Mouse (Mus musculus) embryonic stem cell, embryonic (primary cell): ENCODE data around the gene Mtap.

Experiments used
- CTCF ChIA-PET, 4 experiments: fragments of 300-600 bp in 2 of 4; fragments of 350-600 bp in 2 of 4; sonication (Branson Sonifier 250); formaldehyde crosslinking; loops; one replicate each; lab custom pipeline; 2022; ENCODE audit warnings: inconsistent platforms in 2 of 4; lab: Charles Lee
- POLR2A ChIA-PET, 4 experiments: fragments of 300-600 bp in 2 of 4; fragments of 350-600 bp in 2 of 4; sonication (Branson Sonifier 250); formaldehyde crosslinking; loops; one replicate each; lab custom pipeline; 2022; ENCODE audit warnings: antibody characterized with exemption in 4 of 4, inconsistent platforms in 1 of 4; lab: Charles Lee

Mtap gene

DNA sequence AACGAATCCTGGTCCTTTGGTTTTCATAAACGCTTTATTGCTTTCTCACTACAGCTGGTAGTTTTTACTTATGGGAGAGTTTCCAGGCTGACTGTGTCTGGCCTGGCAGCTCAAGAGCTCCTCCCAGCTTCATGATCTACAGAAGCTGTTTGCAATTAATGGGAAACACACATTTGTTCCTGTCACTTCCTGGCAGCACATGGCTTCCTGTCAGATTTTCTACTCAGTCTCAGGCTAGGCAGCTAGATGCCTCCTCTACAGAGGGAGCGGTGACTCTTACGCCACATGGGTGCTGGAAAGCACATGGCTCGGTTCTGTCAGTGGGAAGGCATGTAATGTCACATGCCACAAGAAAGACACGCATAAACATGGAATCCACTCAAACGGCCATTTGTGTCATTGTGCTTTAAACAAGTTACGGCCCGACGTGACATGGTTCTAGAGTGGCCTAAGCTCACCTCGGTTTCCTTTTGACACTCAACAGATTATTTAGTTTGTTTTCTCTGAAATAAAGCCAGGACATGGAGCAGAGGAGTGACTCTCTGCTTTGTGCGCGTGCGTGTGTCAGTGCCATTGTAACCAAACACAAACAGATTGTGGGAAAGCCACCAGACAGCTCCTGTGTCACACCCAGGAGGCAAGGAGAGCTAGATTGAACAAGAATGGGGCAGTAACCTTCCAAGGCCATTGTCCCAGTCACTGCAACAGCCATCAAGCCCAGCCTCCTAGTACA, 36.1 kb downstream of the Mtap start:
- ChIA-PET CTCF (interaction anchor here in 2 of 4 experiments (1.0 to 1.4 kb wide), 2 partner anchors 27 to 44 kb away, joined by 3 read pairs; no protein-coding TSS in a partner anchor), POLR2A (interaction anchor here in 2 of 4 experiments (1.0 to 1.5 kb wide), 2 partner anchors 12 to 36 kb away, joined by 3 read pairs; partner anchors contain the start of gene Mtap (in 1 of the 2))

DNA sequence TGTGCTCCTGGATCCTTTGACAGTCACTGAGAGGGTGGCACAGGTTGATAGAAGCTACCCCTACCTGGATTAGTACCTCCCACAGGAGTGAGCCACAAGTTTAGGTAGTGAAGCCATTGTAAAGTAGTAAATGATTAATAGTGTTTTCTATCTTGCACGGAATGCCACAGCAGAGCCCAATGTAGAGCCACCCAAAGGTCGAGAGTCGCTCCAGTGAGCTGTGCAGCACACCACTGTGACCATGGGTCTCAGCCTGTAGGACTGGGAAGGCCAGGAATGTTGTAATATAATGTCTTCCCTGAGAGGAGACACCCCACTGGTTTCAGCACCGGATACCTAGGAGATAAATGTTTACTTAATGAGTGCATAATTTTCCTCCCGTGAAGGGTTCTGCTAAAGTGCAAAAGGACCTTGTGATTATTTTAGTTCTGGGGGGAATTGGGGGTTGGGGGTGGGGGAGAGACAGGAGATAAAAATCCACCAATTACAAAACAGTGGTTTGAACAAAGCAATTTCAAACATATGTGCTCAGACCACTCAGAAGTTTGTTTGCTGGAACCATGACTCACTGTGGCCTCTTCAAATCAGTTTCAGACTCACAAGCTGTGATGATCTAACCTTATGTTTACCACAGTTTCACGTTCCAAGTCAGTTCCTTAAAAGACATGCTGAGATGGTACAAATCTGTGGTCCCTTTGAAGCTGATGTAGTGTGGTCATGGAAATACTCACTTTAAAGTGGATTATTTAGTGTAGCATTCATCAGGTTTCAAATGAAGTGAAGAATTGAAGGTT, 40.8 kb downstream of the Mtap start:
- POLR2A ChIA-PET = interaction anchor here in 1 of 4 experiments (1.0 to 2.1 kb wide), 3 partner anchors 16 to 29 kb away, joined by 3 to 7 read pairs (median 3); no protein-coding TSS in a partner anchor

DNA sequence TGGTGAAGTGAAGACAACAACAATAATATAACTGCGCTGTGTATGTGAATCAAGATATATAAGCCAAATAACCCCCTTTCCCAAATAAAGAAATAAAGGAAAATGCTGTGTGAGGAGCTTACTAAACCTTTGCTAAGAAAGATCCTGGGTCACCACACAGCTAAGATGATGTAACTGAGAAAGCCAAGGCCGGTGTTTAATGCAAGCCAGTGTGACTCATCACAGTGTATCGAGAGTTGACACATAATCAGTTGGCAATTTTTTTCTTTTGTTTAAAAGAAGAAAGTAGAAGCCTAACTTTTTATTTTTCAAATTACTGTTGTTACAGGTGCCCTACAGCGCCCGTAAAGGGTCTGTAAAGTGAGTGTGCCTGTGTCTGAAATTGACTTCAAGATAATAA, 43.2 kb downstream of the Mtap start:
- CTCF ChIA-PET = no interaction called here
- POLR2A ChIA-PET = interaction anchor here in 1 of 4 experiments (1.7 kb wide), 1 partner anchor 11 kb away, joined by 4 read pairs; no protein-coding TSS in a partner anchor

More for the DNA sequence above, 40.8 kb downstream of the Mtap start:
- CTCF ChIA-PET = no interaction called here

DNA sequence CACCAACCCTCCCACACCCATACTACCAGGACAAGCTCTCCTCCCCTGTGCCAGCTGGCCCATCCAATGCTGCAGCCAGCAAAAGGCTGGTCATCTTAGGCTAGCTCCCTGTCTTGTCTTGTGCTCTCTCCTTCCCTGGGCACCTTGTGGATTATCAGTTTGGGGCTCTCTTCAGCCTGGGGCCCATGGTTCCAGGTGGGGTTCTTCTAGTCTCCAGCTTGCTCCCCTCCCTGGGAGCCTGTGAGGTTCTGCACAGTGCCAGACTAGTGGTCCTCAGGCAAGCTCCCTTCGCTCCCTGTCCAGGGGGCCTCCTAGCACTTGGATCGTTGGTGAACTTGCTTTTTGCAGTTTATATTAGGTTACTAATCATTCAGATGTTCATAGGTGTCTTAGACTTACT, 44.7 kb downstream of the Mtap start:
- ChIA-PET POLR2A (interaction anchor here in 2 of 4 experiments (1.2 to 1.5 kb wide), 2 partner anchors 36 to 93 kb away, joined by 3 to 4 read pairs; no protein-coding TSS in a partner anchor), CTCF (interaction anchor here in 1 of 4 experiments (1.0 kb wide), 1 partner anchor 36 kb away, joined by 4 read pairs; no protein-coding TSS in a partner anchor)

DNA sequence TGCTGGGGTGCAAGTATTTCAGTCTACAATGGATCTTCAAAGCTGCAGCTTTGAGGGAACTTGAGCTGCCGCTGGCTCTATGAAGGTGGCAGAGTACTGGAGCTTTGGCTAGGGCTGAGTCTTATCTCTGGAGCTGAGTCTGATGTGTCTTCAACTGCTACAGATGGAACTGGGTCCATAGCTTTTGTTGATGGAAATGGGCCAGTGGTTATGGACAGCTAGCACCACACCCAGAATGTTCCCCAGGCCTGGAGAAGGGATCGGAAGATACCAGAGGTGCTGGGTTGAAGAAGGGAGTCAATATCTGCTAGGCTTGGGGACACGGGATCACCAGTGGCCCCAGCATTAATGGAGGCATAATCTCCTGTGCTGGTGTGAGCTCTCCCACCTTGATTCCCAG, 45.6 kb downstream of the Mtap start:
- ChIA-PET POLR2A (interaction anchor here in 1 of 4 experiments (0.6 to 1.7 kb wide), 6 partner anchors 10 to 347 kb away, joined by 3 to 5 read pairs (median 3); no protein-coding TSS in a partner anchor), CTCF (interaction anchor here in 1 of 4 experiments (0.7 to 1.0 kb wide), 2 partner anchors 31 to 1075 kb away, joined by 3 to 4 read pairs; no protein-coding TSS in a partner anchor)

DNA sequence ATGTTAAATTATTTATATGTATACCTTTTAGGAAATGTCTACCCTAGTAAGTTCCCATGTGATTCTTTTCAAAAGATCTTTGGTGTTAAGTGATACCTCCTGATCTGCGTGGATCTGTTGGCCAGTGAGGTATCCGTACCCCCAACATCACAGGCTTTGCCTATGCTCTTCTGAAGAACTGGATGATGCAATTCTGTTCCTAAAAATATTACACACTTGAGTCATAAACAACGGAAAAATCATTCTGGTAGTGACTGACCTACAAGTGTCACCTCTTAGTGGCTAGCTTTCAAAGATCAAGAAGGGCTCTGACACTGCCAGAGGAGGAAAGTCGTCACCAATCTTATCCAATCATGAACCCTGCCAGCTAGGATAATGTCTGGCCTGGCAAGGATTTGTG, 58.6 kb downstream of the Mtap start:
- ChIA-PET POLR2A (no interaction called here), CTCF (no interaction called here)

DNA sequence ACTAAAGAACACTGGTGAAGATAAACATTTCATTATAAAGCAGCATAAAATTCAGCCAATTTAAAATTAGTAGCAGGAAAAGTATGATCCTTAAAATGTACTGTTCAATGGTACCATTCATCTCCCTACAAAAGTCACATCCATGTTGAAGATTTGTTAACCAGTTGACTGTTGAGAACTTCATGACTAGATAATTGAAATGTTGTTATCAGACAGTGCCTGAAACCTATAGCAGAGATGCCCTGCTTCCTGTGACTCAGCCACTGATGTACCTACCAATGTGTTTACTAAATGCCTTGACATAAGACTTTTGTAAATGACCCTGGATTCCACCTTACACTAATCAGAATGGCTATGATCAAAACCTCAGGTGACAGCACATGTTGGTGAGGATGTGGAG, 60.2 kb downstream of the Mtap start:
- ChIA-PET CTCF (no interaction called here), POLR2A (interaction anchor here in 1 of 4 experiments (0.7 kb wide), 1 partner anchor 69 kb away, joined by 3 read pairs; no protein-coding TSS in a partner anchor)

DNA sequence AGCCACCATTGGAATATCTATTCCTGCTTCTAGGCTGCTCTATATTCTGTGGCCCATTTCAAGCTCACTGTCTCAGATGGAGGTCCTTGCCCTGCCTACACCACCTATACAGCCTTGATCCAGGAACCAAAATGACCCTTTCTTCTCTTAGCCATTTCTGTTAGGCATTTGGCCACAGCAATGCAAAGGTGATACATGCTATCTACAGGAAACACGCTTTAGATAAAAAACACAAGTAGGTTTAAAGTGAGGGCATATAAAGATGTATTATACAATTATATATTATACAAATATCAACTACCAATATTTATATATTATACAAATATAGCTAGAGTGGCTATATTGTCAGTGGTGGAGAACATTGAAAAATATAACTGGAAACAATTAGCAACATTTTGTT, 63.9 kb downstream of the Mtap start:
- ChIA-PET CTCF (no interaction called here), POLR2A (interaction anchor here in 1 of 4 experiments (1.0 kb wide), 1 partner anchor 23 kb away, joined by 3 read pairs; no protein-coding TSS in a partner anchor)

DNA sequence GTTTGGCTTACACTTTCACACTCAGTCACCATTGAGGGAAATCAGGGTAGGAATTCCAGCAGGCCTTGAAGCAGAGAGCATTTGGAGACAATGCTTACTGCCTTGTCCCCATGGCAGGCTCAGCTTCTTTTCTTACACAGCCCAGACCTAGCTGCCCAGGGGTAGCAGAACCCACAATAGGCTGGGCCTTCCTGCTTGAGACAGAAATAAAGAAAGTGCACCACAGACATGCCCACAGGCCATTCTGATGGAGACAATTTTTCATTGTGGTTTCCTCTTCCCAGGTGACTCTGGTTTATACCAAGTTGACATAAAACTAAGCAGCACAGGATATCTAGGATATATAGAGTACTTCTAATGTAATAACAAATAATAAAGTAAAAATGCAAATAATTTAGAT, 72.4 kb downstream of the Mtap start:
- CTCF ChIA-PET = no interaction called here

DNA sequence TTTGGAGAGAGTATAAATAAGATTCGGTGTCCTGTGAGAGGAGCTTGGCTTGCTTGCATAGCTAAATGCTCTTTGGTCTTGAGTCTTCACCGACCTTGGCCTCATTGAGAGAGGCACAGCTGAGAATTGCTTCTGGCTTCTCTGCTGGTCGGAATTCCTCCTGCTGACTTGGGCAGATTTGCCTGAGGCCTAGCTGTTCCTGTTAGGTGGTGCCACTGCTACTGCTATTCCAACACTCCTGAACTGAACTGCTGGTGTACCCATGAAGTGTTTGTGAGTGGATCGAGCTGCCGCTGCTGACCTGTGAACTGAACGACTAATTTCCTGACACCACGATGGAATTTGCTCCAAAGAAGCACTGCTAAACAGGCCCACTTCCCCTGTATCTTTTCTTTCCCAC, 73.4 kb downstream of the Mtap start:
- CTCF ChIA-PET = interaction anchor here in 1 of 4 experiments (0.6 kb wide), 1 partner anchor 1041 kb away, joined by 3 read pairs; no protein-coding TSS in a partner anchor
- POLR2A ChIA-PET = no interaction called here

More for the DNA sequence above, 72.4 kb downstream of the Mtap start:
- POLR2A ChIA-PET = no interaction called here

DNA sequence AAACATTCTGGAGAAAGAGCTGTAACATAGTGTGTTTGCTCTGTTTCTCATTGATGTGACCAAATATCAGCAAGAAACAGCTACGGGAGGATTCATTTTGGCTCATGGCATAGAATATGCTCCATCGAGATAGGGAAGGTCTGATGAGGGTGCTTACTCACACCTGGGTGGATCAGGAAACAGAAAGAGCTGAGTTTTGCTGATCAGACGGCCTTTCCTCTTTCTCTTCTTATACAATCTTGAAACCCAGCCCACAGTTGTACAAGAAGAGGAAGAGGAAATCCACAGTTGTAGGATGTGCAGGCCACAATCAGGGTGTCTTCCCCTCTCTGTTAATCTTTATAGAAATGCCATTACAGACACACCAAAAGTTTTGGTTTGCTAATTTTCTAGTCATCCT, 75.3 kb downstream of the Mtap start:
- POLR2A ChIA-PET = no interaction called here
- CTCF ChIA-PET = no interaction called here
